Mouse (Mus musculus) bone marrow, adult 2 months (tissue): Measurements from ENCODE around the gene Crebl2.

Experiments
- CTCF ChIP-seq: fragments of 200-500 bp; IDR thresholded peaks from 2 replicates; pipeline ENCODE4 v1.5.1; 2011; ENCODE audit warnings: low read length, control low read depth; ENCODE audit not compliant: control insufficient read depth, insufficient read depth
- POLR2A ChIP-seq: fragments of 200-500 bp; IDR thresholded peaks from 2 replicates; pipeline ENCODE4 v1.6.1; 2011; ENCODE audit warnings: low read depth, mild to moderate bottlenecking, control low read depth, low read length, borderline replicate concordance; ENCODE audit not compliant: control insufficient read depth

- TF ChIP-seq CTCF (peak; percentile 7; the same call in 1 of the 2 replicates), POLR2A (no peak)
Observed at GRCm38 (mm10) chr6:134873018-134873417, 43.1 kb downstream of the Crebl2 start.
